Mouse (Mus musculus): ENCODE data around the gene BC005624.

The BC005624 gene

GRCm38 (mm10) chr2:30927844-30928628 lies 54.0 kb downstream of the BC005624 start:
- DNase-seq, result peak; percentile 93

- peak; percentile 30 for DNase-seq
Observed at GRCm38 (mm10) chr2:30927151-30927781, 54.7 kb downstream of the BC005624 start.

- DNase-seq, result no peak
Observed at GRCm38 (mm10) chr2:30926381-30926780, 55.6 kb downstream of the BC005624 start.

- DNase-seq, result no peak
Observed at GRCm38 (mm10) chr2:30925181-30925580, 56.8 kb downstream of the BC005624 start.

- no peak for DNase-seq
Observed at GRCm38 (mm10) chr2:30923099-30923498, 58.9 kb downstream of the BC005624 start.
